Mouse (Mus musculus) adrenal gland, postnatal 25 days (tissue): ENCODE results near the gene Nf2. TPM values are rescaled to one million over a fixed set of nuclear protein-coding genes. Genes with fewer than 3 reads are reported as not detected.

Experiments used
- DNase-seq: peaks from one replicate; pipeline ENCODE4 v3.0.0; 2021; ENCODE audit warnings: mixed read lengths
- long read RNA-seq: library from polyadenylated mRNA; stranded (forward); transcript quantifications from one replicate; pipeline ENCODE4 v2.0.0, GENCODE M21; 2021
- total RNA-seq: library from RNA; stranded (reverse); gene quantifications from 2 replicates; pipeline ENCODE4 v1.2.3, GENCODE M21; 2021

Gene Nf2
- total RNA-seq, result 160 and 207 TPM in 2 replicates
- long read RNA-seq, full-length matches to known transcripts, result 10 of 24 reads
- long read RNA-seq, partial matches to known transcripts, result 5 of 24 reads
- long read RNA-seq, other reads (novel, unspliced or antisense), result 9 of 24 reads

DNA sequence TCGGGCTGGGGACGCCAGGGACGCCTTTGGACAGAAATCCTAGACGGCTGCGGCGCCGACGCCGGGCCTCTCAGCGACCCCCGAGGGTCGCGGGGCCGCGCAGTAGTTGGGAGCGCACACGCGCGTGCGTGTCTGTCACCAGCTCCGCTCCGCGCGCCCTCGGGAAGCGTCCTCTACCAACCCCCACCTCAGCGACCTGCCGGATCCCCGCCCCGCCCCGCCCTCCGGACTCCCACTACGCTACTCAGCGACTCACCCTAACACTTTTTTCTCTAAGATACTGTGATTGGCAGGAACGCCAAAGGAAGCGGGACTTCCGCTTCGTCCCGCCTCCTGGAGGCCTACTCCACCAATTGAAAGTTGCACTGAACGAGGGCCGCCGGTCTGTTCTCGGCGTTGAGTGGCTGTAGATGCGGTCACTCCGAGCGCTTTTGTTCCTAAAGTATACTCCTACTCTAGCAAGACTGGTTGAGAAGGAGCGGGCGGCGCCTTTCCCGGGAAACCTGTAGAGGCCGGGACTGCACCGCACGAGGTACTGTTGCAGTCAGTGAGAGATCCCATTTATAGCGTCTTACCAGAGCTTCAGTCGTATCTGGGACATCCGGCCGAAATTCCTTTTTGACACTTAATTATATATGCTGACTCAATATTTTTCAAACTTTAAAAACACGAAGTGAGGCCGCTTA lies at the start of gene Nf2:
Gene Nf2 (minus strand): TSS at position 279 of the 686 bp plus-strand sequence.
- DNase-seq, result peak; percentile 95

GRCm38 (mm10) chr11:4894848-4895816 lies 45.8 kb upstream of the Nf2 start, which contains the start of gene Thoc5:
Gene Thoc5, plus strand, starts transcription at chr11:4895320.
- DNase-seq, result peak; percentile 78

- no peak for DNase-seq
Observed at GRCm38 (mm10) chr11:4886987-4887386, 37.7 kb upstream of the Nf2 start.

- DNase-seq, result peak; percentile 56
Observed at GRCm38 (mm10) chr11:4885385-4885903, 36.1 kb upstream of the Nf2 start.

DNA sequence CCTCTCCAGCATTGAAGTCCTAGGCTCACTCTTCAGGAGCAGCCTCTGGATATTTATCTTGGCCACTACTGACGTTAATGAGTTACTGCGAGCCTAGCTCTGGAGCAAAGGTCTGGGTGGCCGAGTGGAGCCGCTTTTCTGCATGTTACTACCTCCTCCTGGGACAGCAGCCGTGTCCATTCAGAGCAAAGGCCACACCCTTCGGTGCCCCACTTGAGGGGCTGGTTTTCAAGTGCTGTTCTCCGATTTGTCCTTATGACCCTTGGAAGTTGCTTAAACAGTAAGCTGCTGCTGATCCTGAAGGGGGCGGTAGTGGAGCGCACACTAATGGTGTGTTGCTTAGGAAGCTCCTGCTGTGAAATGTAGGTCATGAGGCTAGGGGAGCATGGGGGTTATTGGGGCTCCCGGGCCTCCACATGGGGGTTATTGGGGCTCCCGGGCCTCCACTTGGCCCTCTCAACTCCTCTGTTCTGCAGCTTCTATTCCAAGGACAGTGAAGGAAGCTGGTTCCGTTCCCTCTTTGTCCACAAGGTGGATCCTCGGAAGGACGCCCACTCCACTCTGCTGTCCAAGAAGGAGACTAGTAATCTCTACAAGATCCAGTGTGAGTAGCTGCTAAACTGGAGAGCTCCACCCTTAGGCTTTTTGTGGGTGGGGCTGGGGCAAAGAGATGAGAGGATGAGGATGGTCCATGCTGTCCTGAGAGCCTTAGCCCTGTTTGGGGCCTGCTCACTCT lies 33.7 kb upstream of the Nf2 start:
- DNase-seq, result peak; percentile 15

- no peak for DNase-seq
Observed at GRCm38 (mm10) chr11:4881087-4881486, 31.8 kb upstream of the Nf2 start.

DNA sequence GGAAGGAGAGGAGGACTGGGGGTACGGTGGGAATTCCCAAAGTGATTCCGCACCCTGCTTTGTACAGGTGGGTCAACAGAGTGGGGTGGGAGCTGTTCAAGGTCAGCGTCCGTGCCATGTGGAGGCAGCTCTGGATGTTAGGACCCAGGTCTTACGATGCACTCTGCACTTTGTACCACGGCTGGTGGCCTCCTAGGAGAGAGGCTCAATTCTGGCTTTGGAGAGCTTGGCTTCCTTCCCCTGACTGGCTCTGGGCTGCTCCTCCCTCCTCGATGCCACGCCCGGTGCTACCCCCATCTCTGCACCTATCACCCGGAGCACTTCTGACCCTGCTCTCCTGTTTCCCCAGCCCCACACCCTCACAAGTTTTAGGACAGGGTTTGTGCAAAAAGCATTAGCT lies 25.2 kb upstream of the Nf2 start:
- DNase-seq, result no peak

GRCm38 (mm10) chr11:4873755-4874475 lies 24.6 kb upstream of the Nf2 start, which contains the start of gene Nipsnap1:
Gene Nipsnap1, plus strand, starts transcription at chr11:4873951.
- peak; percentile 75 for DNase-seq

GRCm38 (mm10) chr11:4865645-4866251 lies 16.4 kb upstream of the Nf2 start:
- DNase-seq, result peak; percentile 53

DNA sequence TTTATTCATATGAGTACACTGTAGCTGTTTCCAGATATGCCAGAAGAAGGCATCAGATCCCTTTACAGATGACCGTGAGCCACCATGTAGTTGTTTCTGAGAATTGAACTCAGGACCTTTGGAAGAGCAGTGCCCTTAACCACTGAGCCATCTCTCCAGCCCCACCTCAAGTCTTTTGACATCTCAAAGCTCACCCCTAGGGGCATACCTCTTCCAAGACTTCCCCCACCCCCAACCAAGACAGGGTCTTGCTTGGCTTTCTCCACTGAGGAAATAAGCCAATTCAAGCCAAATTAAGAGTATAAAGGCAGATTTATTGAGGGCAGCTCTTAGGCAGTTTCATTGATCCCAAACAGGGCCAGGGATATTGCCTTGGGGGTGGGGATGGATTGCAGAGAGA lies 13.4 kb upstream of the Nf2 start:
- no peak for DNase-seq

DNA sequence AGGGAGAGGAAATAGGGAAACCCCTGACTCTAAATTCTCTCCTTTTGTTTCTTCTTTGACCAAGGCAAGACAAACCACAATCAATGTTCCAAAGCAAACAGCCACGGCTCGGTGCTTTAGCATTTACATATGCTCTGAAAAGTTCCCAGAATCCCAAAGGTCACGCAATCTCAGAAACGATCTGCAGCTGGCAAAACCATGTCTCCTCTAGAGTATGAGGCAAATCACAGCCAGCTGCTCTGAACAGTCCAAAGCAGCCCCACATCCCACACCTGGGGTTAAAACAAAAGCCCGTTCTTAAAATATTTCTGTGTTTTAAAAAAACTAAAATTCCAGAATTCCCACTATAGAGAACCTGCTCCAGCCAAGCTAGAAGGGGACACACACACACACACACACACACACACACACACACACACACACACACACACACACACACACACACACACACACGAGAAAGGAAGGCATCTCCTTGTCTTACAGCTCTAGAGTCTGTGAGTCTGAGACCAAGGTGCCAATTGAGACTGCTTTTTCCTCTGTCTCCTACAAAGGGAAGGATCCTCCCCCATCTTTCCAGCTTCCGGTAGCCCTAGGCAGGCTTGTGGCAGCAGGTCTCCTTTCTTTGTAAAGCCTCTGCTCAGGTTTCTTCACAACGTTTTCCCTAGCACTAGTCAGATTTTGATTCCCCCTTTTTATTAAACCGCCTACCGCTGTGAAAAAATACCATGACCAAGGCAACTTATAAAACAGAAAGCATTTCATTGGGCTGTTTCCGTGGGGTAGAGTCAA lies 12.7 kb upstream of the Nf2 start:
- DNase-seq, result no peak

DNA sequence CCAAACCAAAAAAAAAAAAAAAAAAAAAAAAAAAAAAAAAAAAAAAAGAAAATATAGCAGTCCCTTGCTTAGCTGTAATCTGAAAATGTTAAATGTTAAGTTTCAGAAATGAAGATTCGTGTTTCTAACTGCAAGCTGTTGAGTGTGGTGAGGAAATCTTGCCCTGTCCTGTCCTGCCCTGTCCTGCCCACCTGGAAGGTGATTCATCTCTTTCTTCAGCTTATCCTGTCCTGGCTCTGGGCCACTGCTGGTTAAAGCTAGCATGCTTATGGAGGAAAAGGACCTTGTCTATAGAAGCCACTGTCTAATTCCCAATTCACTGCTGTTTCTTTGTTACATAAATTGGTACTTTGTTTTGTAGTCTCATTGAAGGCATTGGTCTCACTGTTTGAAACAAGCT lies 11.7 kb upstream of the Nf2 start:
- no peak for DNase-seq

DNA sequence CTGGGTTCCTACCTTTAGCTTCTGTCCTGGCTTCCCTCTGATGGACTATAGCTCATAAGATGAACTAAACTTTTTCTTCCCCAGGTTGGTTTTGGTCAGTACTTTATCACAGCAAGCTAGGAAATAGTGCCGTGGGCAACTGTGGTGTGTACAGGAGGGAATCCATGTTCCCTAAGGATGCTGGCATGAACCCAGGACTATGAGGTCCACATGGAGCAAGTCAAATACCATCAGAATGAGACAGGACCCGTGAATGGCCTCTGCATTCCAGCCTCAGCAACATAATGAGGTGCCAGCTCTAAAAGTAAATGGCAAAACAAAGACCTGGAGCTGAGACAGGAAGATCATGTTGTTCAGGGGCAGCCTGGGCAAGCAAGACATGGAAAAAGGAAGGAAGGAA lies 9.1 kb upstream of the Nf2 start:
- DNase-seq, result no peak

GRCm38 (mm10) chr11:4854181-4854580 lies 4.8 kb upstream of the Nf2 start:
- DNase-seq, result no peak

DNA sequence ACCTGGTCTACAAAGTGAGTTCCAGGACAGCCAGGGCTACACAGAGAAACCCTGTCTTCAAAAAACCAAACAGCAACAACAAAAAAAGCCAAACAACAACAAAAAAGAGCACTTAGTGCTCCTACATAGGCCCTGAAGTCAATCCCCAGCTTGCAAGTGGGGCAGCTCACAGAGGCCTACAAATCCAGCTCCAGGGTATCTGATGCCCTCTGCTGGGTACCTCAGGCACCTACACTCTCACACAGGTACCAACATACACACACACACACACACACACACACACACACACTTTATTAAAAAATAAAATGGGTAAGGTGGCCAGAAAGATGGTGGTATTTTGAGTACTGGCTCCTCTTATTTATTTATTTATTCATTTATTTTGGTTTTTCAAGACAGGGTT lies 3.7 kb upstream of the Nf2 start:
- DNase-seq, result no peak

- no peak for DNase-seq
Observed at GRCm38 (mm10) chr11:4850404-4850803, 1.1 kb upstream of the Nf2 start.

GRCm38 (mm10) chr11:4848483-4849248 lies 670 bp downstream of the Nf2 start:
- peak; percentile 50 for DNase-seq

DNA sequence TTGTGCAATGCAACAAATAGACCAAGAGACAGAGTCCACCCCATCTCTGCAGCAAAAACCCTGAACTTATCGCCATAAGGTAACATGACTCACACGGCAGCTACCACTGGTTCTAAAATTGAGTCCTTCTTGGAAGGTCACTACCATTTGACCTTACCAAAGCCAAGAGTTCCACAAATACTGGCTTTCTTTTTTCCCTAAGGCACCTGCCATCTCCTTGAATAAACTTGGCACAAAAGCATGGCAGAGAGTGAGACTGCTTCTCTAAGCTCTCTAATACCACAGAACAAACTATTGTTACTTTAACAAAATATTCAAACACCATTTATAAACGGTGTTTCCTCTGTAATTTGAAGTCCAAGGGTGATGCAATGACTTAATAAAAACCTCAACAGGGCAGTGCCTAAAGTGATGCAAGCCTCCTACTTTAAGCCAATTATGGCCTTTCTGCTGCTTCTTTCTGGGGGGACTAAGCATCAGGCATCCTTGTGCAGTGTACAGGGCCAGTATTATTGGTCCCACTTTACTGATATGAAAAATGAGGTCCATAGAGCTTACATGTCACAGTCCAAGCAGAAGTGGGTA lies 8.3 kb downstream of the Nf2 start:
- DNase-seq, result no peak

GRCm38 (mm10) chr11:4838235-4838634 lies 11.1 kb downstream of the Nf2 start:
- no peak for DNase-seq
